Mouse (Mus musculus) midbrain, postnatal 0 days (tissue): Measurements from ENCODE around the gene Wwtr1. TPM values are rescaled to one million over a fixed set of nuclear protein-coding genes. Genes with fewer than 3 reads are reported as not detected.

Experiments used
- ATAC-seq: fragments of 200-750 bp; cut with Nextera tagmentation; 2 replicates; pipeline ENCODE4 v1.8.0; 2017; ENCODE audit warnings: moderate number of reproducible peaks, mild to moderate bottlenecking, moderate TSS enrichment, moderate library complexity; ENCODE audit not compliant: low FRiP score
- DNase-seq: peaks from one replicate; pipeline ENCODE4 v3.0.0-alpha.2; 2015; ENCODE audit warnings: low spot score
- H3K27ac ChIP-seq: fragments of 300-500 bp; sonication (generic); 2 replicates; pipeline ENCODE4 v1.5.1; 2014; ENCODE audit warnings: low read depth, mild to moderate bottlenecking, low read length, mixed read lengths
- H3K27me3 ChIP-seq: fragments of 300-500 bp; sonication (generic); 2 replicates; pipeline ENCODE4 v1.6.1; 2014; ENCODE audit warnings: low read length, control low read depth, mixed read lengths; ENCODE audit not compliant: insufficient read depth
- H3K36me3 ChIP-seq: fragments of 300-500 bp; sonication (generic); 2 replicates; pipeline ENCODE4 v1.6.1; 2014; ENCODE audit warnings: low read length, control low read depth, mixed read lengths; ENCODE audit not compliant: insufficient read depth
- H3K4me1 ChIP-seq: fragments of 300-500 bp; sonication (generic); 2 replicates; pipeline ENCODE4 v1.6.1; 2014; ENCODE audit warnings: mild to moderate bottlenecking, control low read depth, antibody characterized with exemption, low read length, mixed read lengths; ENCODE audit not compliant: insufficient read depth
- H3K4me2 ChIP-seq: fragments of 300-500 bp; sonication (generic); 2 replicates; pipeline ENCODE4 v1.6.1; 2014; ENCODE audit warnings: low read depth, mild to moderate bottlenecking, low read length, mixed read lengths; ENCODE audit not compliant: poor library complexity, severe bottlenecking
- H3K4me3 ChIP-seq: fragments of 300-500 bp; sonication (generic); 2 replicates; pipeline ENCODE4 v1.5.1; 2014; ENCODE audit warnings: low read depth, mild to moderate bottlenecking, low read length, moderate library complexity
- H3K9ac ChIP-seq: fragments of 300-500 bp; sonication (generic); replicated peaks from 2 replicates; pipeline ENCODE4 v1.6.1; 2014; ENCODE audit warnings: mild to moderate bottlenecking, low read length, moderate library complexity, mixed read lengths; ENCODE audit not compliant: poor library complexity, severe bottlenecking
- H3K9me3 ChIP-seq: fragments of 300-500 bp; sonication (generic); 2 replicates; pipeline ENCODE4 v1.6.1; 2016; ENCODE audit warnings: low read length, control low read depth
- CTCF ChIP-seq: IDR thresholded peaks from 2 replicates; pipeline ENCODE4 v1.5.1; 2016; ENCODE audit warnings: antibody characterized with exemption, mild to moderate bottlenecking
- WGBS: fragments of 180-500 bp; shearing (Covaris S2); extraction: QIAGEN DNeasy Blood & Tissue Kit; methylation state at CpG from one replicate; pipeline ENCODE4 v1.1.7; 2014; 5-methylcytosine and 5-hydroxymethylcytosine counted together
- polyA plus RNA-seq: library from polyadenylated mRNA; unstranded; fragments of >200 nt; fragmentation: Nextera tagmentation; extraction: Ambion mirVana; gene quantifications from 2 replicates; pipeline ENCODE4 v1.2.1, GENCODE M21; 2015
- total RNA-seq: library from RNA; depleted of rRNA; stranded (reverse); fragments of >200 nt; gene quantifications from 2 replicates; pipeline ENCODE4 v1.2.3, GENCODE M21; 2014

Wwtr1 gene
- total and polyA plus RNA-seq, 2 experiments from 2014 or later = 8.6 to 27.2 TPM

DNA sequence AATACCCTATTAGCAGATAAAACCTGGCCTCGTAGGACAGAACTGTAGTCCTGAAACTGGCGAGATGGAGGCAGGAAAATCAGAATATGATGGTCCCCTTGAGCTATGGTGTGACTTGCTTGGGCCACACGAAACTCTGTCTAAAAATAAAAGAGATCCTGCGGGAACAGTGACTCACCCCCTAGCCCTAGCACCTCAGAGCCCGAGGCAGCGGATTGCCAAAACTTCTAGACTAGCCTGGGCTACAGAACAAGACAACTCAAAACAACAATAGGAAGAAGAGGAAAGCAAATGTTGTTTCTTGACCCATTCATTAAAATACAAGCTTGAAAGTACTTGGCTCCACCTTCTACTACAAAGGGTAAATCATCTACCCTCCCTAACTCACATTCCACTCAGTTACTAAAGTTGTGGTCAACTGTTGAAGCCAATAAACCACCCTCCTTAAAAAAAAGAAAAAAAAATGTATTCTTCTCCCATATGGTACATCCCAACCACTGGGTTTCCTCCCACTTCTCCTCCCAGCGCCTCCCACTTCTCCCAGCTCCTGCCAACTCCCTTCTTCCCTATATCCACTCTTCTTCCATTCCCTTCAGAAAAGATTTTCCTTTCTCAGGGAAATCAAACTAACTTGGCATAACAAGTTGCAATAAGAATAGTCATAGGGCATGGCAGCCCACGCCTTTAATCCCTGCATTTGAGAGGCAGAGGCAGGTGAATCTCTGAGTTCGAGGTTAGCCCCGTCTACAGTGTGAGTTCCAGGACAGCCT lies 4.9 kb upstream of the Wwtr1 start:
- WGBS = 91% methylated on average over 10 of the region's 10 CpGs
- TF ChIP-seq CTCF = no peak
- no peaks in the 10 kb centered on the region for H3K27me3 ChIP-seq
- H3K9ac ChIP-seq = no peak overlapping the region
- H3K9me3 ChIP-seq = no peaks in the 10 kb centered on the region
- DNase-seq (no peak), ATAC-seq (no peak)
- no peak overlapping the region for H3K4me2 ChIP-seq
- H3K4me1 ChIP-seq = no peaks in the 10 kb centered on the region
- no peak overlapping the region for H3K27ac ChIP-seq
- no peaks in the 10 kb centered on the region for H3K36me3 ChIP-seq
- no peak overlapping the region for H3K4me3 ChIP-seq

DNA sequence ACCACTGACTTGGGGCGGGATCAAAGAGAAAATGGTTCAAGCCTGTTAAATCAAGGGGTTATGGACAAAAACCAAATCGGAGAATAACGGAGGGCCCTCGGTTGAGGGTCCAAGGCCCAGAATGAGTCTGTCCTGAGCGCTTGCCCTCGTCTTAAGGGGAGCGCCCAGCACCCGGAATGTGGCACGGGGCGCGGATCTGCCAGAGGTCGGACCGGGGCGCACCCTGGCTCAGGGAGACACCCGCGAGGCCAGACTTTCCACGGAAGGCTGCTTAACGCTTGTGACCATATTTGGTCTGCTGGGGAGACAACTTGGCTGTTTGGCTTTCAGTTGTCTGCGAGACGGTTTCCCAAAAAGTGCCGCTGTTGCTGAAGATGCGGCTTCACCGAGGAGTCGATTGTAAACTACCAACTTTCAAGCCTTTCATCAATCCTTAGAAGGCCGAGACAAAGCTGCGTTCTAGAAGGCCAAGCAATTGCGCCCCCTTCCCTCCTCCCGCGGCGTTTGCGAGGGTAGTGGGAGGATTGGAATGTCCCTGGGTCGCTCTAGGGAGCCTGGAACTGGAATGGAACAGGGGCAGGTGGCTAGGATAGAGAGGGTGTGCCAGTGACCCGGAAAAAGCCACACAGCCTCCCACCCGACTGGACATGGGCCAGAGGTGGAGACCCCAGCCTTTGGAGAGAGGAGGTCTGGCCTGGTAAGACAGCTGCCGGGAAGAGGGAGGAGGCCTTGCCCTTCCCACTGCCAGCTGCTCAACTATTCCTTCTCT lies 530 bp upstream of the Wwtr1 start:
- H3K9ac ChIP-seq = peak overlapping the region; percentile 64
- H3K9me3 ChIP-seq = no peaks in the 10 kb centered on the region
- TF ChIP-seq CTCF = peak; percentile 59
- H3K27me3 ChIP-seq = no peaks in the 10 kb centered on the region
- H3K36me3 ChIP-seq = no peaks in the 10 kb centered on the region
- peak overlapping the region; percentile 57 for H3K27ac ChIP-seq
- no peak; the same call in 1 of the 2 replicates for ATAC-seq
- no peaks in the 10 kb centered on the region for H3K4me1 ChIP-seq
- WGBS = under 1% methylated on average over 35 of the region's 35 CpGs
- peak overlapping the region; percentile 72 for H3K4me3 ChIP-seq
- H3K4me2 ChIP-seq = peak overlapping the region; percentile 100
- DNase-seq = peak; percentile 50

DNA sequence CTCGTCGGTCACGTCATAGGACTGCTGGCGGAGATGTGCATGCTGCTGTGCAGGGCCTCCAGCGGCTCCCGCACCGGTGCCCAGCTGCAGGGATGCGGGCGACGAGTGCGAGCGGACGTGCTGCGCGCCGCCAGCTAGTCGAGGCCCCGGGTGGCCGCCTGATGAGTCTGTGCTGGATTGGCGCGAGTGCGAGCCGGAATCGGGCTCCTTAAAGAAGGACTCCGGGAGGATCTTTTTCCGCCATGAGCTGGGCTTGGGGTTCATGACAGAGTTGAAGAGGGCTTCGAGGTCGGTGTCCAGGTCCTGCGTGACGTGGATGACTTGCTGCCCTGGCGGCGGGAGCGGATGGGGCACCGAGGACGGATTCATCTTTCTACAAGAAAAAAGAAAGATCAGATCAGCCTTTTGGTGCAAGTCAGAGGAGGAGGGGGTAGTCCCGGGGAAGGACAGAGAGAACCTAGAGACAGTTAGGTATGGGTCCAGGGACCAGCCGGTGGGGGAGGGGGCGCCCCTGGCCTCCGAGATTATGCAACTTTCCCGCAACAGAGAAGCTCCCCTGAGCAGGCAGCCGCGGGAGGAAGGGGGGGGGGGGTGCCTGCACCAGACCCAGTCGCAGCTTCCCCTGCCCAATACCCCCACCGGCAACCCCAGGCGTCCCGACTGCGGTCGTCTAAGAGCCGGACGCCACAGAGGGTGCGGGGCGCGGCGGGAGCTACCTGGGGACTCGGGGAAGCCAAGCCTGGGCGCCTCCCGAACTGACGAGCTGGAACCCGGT lies 638 bp downstream of the Wwtr1 start:
- H3K27ac ChIP-seq = 0 out of 2 replicates have a peak overlapping the region, but pooled peaks have one; percentile 57
- DNase-seq (peak; percentile 25), ATAC-seq (peak; percentile 69)
- peak overlapping the region; percentile 72 for H3K4me3 ChIP-seq
- H3K36me3 ChIP-seq = no peaks in the 10 kb centered on the region
- no peaks in the 10 kb centered on the region for H3K27me3 ChIP-seq
- TF ChIP-seq CTCF = peak; percentile 14; the same call in 1 of the 2 replicates
- peak overlapping the region; percentile 64 for H3K9ac ChIP-seq
- H3K9me3 ChIP-seq = no peaks in the 10 kb centered on the region
- WGBS = 1% methylated on average over 53 of the region's 59 CpGs
- peak overlapping the region; percentile 100 for H3K4me2 ChIP-seq
- no peaks in the 10 kb centered on the region for H3K4me1 ChIP-seq

DNA sequence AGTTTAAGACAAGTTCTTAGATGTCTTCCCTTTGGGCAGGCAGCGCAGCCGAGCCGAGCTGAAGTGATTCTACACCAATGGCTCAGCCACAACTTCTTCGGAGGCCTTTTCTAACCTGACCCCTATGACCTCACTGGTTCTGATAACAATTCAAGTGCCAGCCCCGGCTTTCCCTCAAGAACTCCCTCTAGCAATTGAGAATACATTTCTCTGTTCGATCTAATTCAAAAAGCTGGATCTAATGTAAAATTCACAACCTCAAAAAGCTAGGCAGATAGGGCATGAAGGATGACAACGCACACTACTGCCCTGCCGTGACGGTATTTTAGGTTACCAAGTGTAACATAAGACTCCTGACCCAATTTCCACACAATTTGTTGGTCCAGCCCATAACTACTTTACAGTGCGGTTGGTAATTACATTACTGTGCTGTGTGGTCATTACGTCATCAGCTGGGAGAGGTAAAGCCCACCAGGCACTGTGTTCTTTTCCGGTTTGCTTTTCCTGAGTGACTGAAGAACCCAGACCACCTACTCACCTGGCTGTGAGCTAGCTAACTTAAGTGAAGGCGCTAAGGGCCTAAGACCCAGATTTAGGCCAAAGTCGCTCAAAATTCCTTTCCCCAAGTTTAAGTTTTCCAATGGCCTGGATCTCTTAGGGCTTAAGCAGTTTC lies 1.7 kb downstream of the Wwtr1 start:
- TF ChIP-seq CTCF = no peak
- Histone ChIP-seq H3K4me1 (no peaks in the 10 kb centered on the region), H3K4me3 (peak overlapping the region; percentile 72), H3K27ac (no peak overlapping the region), H3K9ac (no peak overlapping the region), H3K36me3 (no peaks in the 10 kb centered on the region), H3K4me2 (peak overlapping the region; percentile 100), H3K27me3 (no peaks in the 10 kb centered on the region), H3K9me3 (no peaks in the 10 kb centered on the region)
- ATAC-seq (no peak), DNase-seq (peak; percentile 5)
- WGBS = 52% methylated on average over 14 of the region's 14 CpGs

DNA sequence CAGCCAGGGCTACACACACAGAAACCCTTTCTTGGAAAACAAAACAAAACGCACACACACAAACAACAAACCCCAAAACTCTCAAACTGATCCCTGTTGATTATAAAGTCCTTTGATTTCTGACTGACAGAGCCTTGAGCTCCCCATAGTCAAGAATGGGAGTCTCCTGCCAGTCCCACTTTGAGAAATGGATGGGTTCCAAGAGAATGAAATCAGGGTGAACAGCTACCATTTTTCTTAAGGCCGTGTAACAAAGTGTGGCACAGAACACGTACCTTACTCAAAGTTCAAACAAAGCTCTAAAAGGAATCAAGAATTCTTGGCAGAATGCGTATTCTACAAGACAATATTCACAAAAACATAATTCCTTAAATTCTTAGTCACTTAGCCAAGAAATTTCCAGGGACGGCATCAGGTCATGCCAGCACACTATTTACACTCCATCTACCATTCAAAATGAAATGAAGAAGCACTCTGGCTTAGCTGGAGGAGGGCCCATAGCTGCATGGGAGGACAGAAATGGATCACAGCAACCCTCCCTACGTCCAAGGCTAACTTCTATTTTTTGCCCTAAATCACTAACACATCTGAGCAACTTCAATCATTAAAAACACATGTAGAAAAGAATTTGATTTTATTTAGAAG lies 3.3 kb downstream of the Wwtr1 start:
- TF ChIP-seq CTCF = no peak
- Histone ChIP-seq H3K9me3 (no peaks in the 10 kb centered on the region), H3K9ac (no peak overlapping the region), H3K4me3 (no peak overlapping the region), H3K27ac (no peak overlapping the region), H3K4me2 (peak overlapping the region; percentile 12; the same call in 1 of the 2 replicates), H3K36me3 (no peaks in the 10 kb centered on the region), H3K27me3 (no peaks in the 10 kb centered on the region), H3K4me1 (no peaks in the 10 kb centered on the region)
- ATAC-seq (no peak), DNase-seq (peak; percentile 5)
- WGBS = 67% methylated on average over 6 of the region's 6 CpGs
